Mouse (Mus musculus) hindbrain, postnatal 0 days (tissue): ENCODE data around the gene Oas2. TPM values are rescaled to one million over a fixed set of nuclear protein-coding genes. Genes with fewer than 3 reads are reported as not detected.
A peak's percentile ranks its signal among the peaks of the same experiment; 100 is the strongest.

ENCODE experiments used
- ATAC-seq: fragments of 200-750 bp; cut with Nextera tagmentation; 2 replicates; pipeline ENCODE4 v1.8.0; 2017; ENCODE audit warnings: mild to moderate bottlenecking, moderate TSS enrichment, moderate library complexity
- DNase-seq: peaks from one replicate; pipeline ENCODE4 v3.0.0-alpha.2; 2015; ENCODE audit warnings: low spot score
- H3K27ac ChIP-seq: fragments of 300-500 bp; sonication (generic); 2 replicates; pipeline ENCODE4 v1.5.1; 2014; ENCODE audit warnings: mild to moderate bottlenecking
- H3K27me3 ChIP-seq: fragments of 300-500 bp; sonication (generic); 2 replicates; pipeline ENCODE4 v1.6.1; 2014; ENCODE audit warnings: low read length, mixed read lengths; ENCODE audit not compliant: insufficient read depth
- H3K36me3 ChIP-seq: fragments of 300-500 bp; sonication (generic); 2 replicates; pipeline ENCODE4 v1.6.1; 2014; ENCODE audit warnings: low read length, mixed read lengths; ENCODE audit not compliant: insufficient read depth
- H3K4me1 ChIP-seq: fragments of 300-500 bp; sonication (generic); 2 replicates; pipeline ENCODE4 v1.6.1; 2014; ENCODE audit warnings: antibody characterized with exemption, low read length, mixed read lengths; ENCODE audit not compliant: insufficient read depth
- H3K4me2 ChIP-seq: fragments of 300-500 bp; sonication (generic); 2 replicates; pipeline ENCODE4 v1.6.1; 2014; ENCODE audit warnings: low read depth, mild to moderate bottlenecking, low read length, moderate library complexity, mixed read lengths
- H3K4me3 ChIP-seq: fragments of 300-500 bp; sonication (generic); 2 replicates; pipeline ENCODE4 v1.5.1; 2014; ENCODE audit warnings: low read length
- H3K9ac ChIP-seq: fragments of 300-500 bp; sonication (generic); replicated peaks from 2 replicates; pipeline ENCODE4 v1.6.1; 2014; ENCODE audit warnings: mild to moderate bottlenecking, low read length, moderate library complexity, mixed read lengths
- H3K9me3 ChIP-seq: fragments of 300-500 bp; sonication (generic); 2 replicates; pipeline ENCODE4 v1.6.1; 2016; ENCODE audit warnings: low read length, mixed read lengths
- CTCF ChIP-seq: IDR thresholded peaks from 2 replicates; pipeline ENCODE4 v1.5.1; 2016; ENCODE audit warnings: antibody characterized with exemption, control low read depth, low read depth
- WGBS: fragments of 180-500 bp; shearing (Covaris S2); extraction: QIAGEN DNeasy Blood & Tissue Kit; methylation state at CpG from one replicate; pipeline ENCODE4 v1.1.7; 2014; 5-methylcytosine and 5-hydroxymethylcytosine counted together
- polyA plus RNA-seq: library from polyadenylated mRNA; unstranded; fragments of >200 nt; fragmentation: Nextera tagmentation; extraction: Ambion mirVana; gene quantifications from 2 replicates; pipeline ENCODE4 v1.2.1, GENCODE M21; 2015
- total RNA-seq: library from RNA; depleted of rRNA; stranded (reverse); fragments of >200 nt; gene quantifications from 2 replicates; pipeline ENCODE4 v1.2.3, GENCODE M21; 2014; rRNA removed

Gene Oas2
- total and polyA plus RNA-seq, 2 experiments from 2014 or later, result 0.24 to 1.3 TPM

GRCm38 (mm10) chr5:120686749-120687483, 62.7 kb downstream of the Oas2 start:
- H3K36me3 ChIP-seq, result peaks cover 12% of the 10 kb centered on the region
- no peak for DNase-seq
- no peak overlapping the region for H3K4me2 ChIP-seq
- no peak overlapping the region for H3K9ac ChIP-seq
- ATAC-seq, result no peak
- H3K9me3 ChIP-seq, result no peaks in the 10 kb centered on the region
- WGBS, result 80% methylated on average over 6 of the region's 6 CpGs
- no peaks in the 10 kb centered on the region for H3K4me1 ChIP-seq
- no peaks in the 10 kb centered on the region for H3K27me3 ChIP-seq
- H3K27ac ChIP-seq, result no peak overlapping the region
- H3K4me3 ChIP-seq, result no peak overlapping the region
- no peak for TF ChIP-seq CTCF

GRCm38 (mm10) chr5:120685678-120686077, 64.0 kb downstream of the Oas2 start:
- 81% methylated on average over 8 of the region's 8 CpGs for WGBS
- H3K4me2 ChIP-seq, result no peak overlapping the region
- ATAC-seq (no peak), DNase-seq (no peak)
- H3K4me1 ChIP-seq, result peaks cover 3% of the 10 kb centered on the region; the same call in 1 of the 2 replicates
- H3K9me3 ChIP-seq, result no peaks in the 10 kb centered on the region
- H3K9ac ChIP-seq, result no peak overlapping the region
- H3K27ac ChIP-seq, result no peak overlapping the region
- peaks cover 12% of the 10 kb centered on the region for H3K36me3 ChIP-seq
- no peak overlapping the region for H3K4me3 ChIP-seq
- no peak for TF ChIP-seq CTCF
- H3K27me3 ChIP-seq, result no peaks in the 10 kb centered on the region

GRCm38 (mm10) chr5:120682982-120683771, 66.5 kb downstream of the Oas2 start:
- Histone ChIP-seq H3K9me3 (no peaks in the 10 kb centered on the region), H3K4me3 (no peak overlapping the region), H3K4me2 (no peak overlapping the region), H3K27ac (no peak overlapping the region), H3K27me3 (no peaks in the 10 kb centered on the region), H3K4me1 (peaks cover 13% of the 10 kb centered on the region), H3K36me3 (peaks cover 8% of the 10 kb centered on the region), H3K9ac (no peak overlapping the region)
- ATAC-seq (no peak), DNase-seq (no peak)
- no peak for TF ChIP-seq CTCF
- WGBS, result 17% methylated on average over 24 of the region's 24 CpGs

- ATAC-seq, result no peak
- Histone ChIP-seq H3K4me1 (peaks cover 13% of the 10 kb centered on the region), H3K4me2 (no peak overlapping the region), H3K27me3 (no peaks in the 10 kb centered on the region), H3K36me3 (no peaks in the 10 kb centered on the region), H3K9ac (peak overlapping the region; percentile 28; the same call in 1 of the 2 replicates), H3K9me3 (no peaks in the 10 kb centered on the region), H3K4me3 (no peak overlapping the region), H3K27ac (peak overlapping the region; percentile 86)
- peak; percentile 53 for DNase-seq
- 74% methylated on average over 18 of the region's 18 CpGs for WGBS
- no peak for TF ChIP-seq CTCF
Measured at GRCm38 (mm10) chr5:120680918-120681317, 68.7 kb downstream of the Oas2 start.

Other genes with a start within 250 kb of the Oas2 start
- 32.0 and 35.2 TPM in 2 replicates for gene Plbd2, start 246.2 kb downstream of the Oas2 start, total RNA-seq
- 49.9 and 53.9 TPM in 2 replicates for gene Plbd2, start 246.2 kb downstream of the Oas2 start, polyA plus RNA-seq
- gene Slc8b1, start 238.7 kb downstream of the Oas2 start, total RNA-seq, result 3.7 and 4.0 TPM in 2 replicates
- gene Slc8b1, start 238.7 kb downstream of the Oas2 start, polyA plus RNA-seq, result 2.5 and 2.7 TPM in 2 replicates
- 24.5 and 30.7 TPM in 2 replicates for gene Tpcn1, start 161.2 kb downstream of the Oas2 start, total RNA-seq
- 15.4 and 16.1 TPM in 2 replicates for gene Tpcn1, start 161.2 kb downstream of the Oas2 start, polyA plus RNA-seq
- gene Iqcd, start 160.8 kb downstream of the Oas2 start, total RNA-seq, result 0.63 and 1.9 TPM in 2 replicates
- gene Iqcd, start 160.8 kb downstream of the Oas2 start, polyA plus RNA-seq, result 1.8 and 2.0 TPM in 2 replicates
- gene Rita1, start 137.3 kb downstream of the Oas2 start, total RNA-seq, result 38.0 and 38.6 TPM in 2 replicates
- gene Rita1, start 137.3 kb downstream of the Oas2 start, polyA plus RNA-seq, result 30.1 and 30.4 TPM in 2 replicates
- 37.3 and 40.1 TPM in 2 replicates for gene Ddx54, start 137.1 kb downstream of the Oas2 start, total RNA-seq
- 30.8 and 31.9 TPM in 2 replicates for gene Ddx54, start 137.1 kb downstream of the Oas2 start, polyA plus RNA-seq
- gene Cfap73, start 115.6 kb downstream of the Oas2 start, total RNA-seq, result 0.21 and 0.79 TPM in 2 replicates
- 0.26 and 0.86 TPM in 2 replicates for gene Cfap73, start 115.6 kb downstream of the Oas2 start, polyA plus RNA-seq
- gene Rasal1, start 101.0 kb downstream of the Oas2 start, total RNA-seq, result 3.9 and 8.2 TPM in 2 replicates
- 3.2 and 4.7 TPM in 2 replicates for gene Rasal1, start 101.0 kb downstream of the Oas2 start, polyA plus RNA-seq
- gene Dtx1, start 37.9 kb downstream of the Oas2 start, total RNA-seq, result 230 and 246 TPM in 2 replicates
- gene Dtx1, start 37.9 kb downstream of the Oas2 start, polyA plus RNA-seq, result 51.4 and 52.9 TPM in 2 replicates
- 0.31 and 0.50 TPM in 2 replicates for gene Oas3, start 27.8 kb upstream of the Oas2 start, total RNA-seq
- 0.43 and 0.58 TPM in 2 replicates for gene Oas3, start 27.8 kb upstream of the Oas2 start, polyA plus RNA-seq
- 0.26 TPM in 1 of 2 replicates, not detected in the other for gene Oas1e, start 45.7 kb upstream of the Oas2 start, total RNA-seq
- gene Oas1e, start 45.7 kb upstream of the Oas2 start, polyA plus RNA-seq, result 0.42 and 0.90 TPM in 2 replicates
- gene Oas1c, start 62.7 kb upstream of the Oas2 start, total RNA-seq, result 0.58 and 1.2 TPM in 2 replicates
- 0.61 and 0.64 TPM in 2 replicates for gene Oas1c, start 62.7 kb upstream of the Oas2 start, polyA plus RNA-seq
- not detected in 2 replicates for gene Oas1f, start 97.5 kb upstream of the Oas2 start, total RNA-seq
- not detected in 2 replicates for gene Oas1f, start 97.5 kb upstream of the Oas2 start, polyA plus RNA-seq
- not detected in 2 replicates for gene Oas1h, start 111.6 kb upstream of the Oas2 start, total RNA-seq
- not detected in 2 replicates for gene Oas1h, start 111.6 kb upstream of the Oas2 start, polyA plus RNA-seq
- 1.4 TPM in 1 of 2 replicates, not detected in the other for gene Oas1g, start 137.8 kb upstream of the Oas2 start, total RNA-seq
- gene Oas1g, start 137.8 kb upstream of the Oas2 start, polyA plus RNA-seq, result 0.26 and 0.44 TPM in 2 replicates
- 0.79 and 1.4 TPM in 2 replicates for gene Oas1a, start 157.7 kb upstream of the Oas2 start, total RNA-seq
- gene Oas1a, start 157.7 kb upstream of the Oas2 start, polyA plus RNA-seq, result 1.3 and 1.8 TPM in 2 replicates
- gene Oas1d, start 164.7 kb upstream of the Oas2 start, total RNA-seq, result 0.16 and 0.50 TPM in 2 replicates
- 0.25 and 0.29 TPM in 2 replicates for gene Oas1d, start 164.7 kb upstream of the Oas2 start, polyA plus RNA-seq